Mouse (Mus musculus) adrenal gland, postnatal 25 days (tissue): Measurements from ENCODE around the gene Focad. TPM values are rescaled to one million over a fixed set of nuclear protein-coding genes. Genes with fewer than 3 reads are reported as not detected.

Experiments
- DNase-seq: peaks from one replicate; pipeline ENCODE4 v3.0.0; 2021; ENCODE audit warnings: mixed read lengths
- long read RNA-seq: library from polyadenylated mRNA; stranded (forward); transcript quantifications from one replicate; pipeline ENCODE4 v2.0.0, GENCODE M21; 2021
- total RNA-seq: library from RNA; stranded (reverse); gene quantifications from 2 replicates; pipeline ENCODE4 v1.2.3, GENCODE M21; 2021

Focad gene
- 22.2 and 27.1 TPM in 2 replicates for total RNA-seq
- long read RNA-seq, full-length matches to known transcripts = 2 of 12 reads
- long read RNA-seq, partial matches to known transcripts = 7 of 12 reads
- long read RNA-seq, other reads (novel, unspliced or antisense) = 3 of 12 reads

- peak; percentile 98 for DNase-seq
Observed at GRCm38 (mm10) chr4:88094062-88094767, at the start of gene Focad. TSS of gene Focad (plus strand) at chr4:88094629.

- no peak for DNase-seq
Observed at GRCm38 (mm10) chr4:88045151-88045550, 49.3 kb upstream of the Focad start.

GRCm38 (mm10) chr4:88046280-88046679, 48.1 kb upstream of the Focad start:
- no peak for DNase-seq

- DNase-seq = no peak
Observed at GRCm38 (mm10) chr4:88075388-88075787, 19.0 kb upstream of the Focad start.

- no peak for DNase-seq
Observed at GRCm38 (mm10) chr4:88078983-88079382, 15.4 kb upstream of the Focad start.

GRCm38 (mm10) chr4:88081417-88081816, 13.0 kb upstream of the Focad start:
- DNase-seq = no peak

- no peak for DNase-seq
Observed at GRCm38 (mm10) chr4:88081885-88082284, 12.5 kb upstream of the Focad start.

GRCm38 (mm10) chr4:88082381-88082780, 12.0 kb upstream of the Focad start:
- DNase-seq = no peak

- DNase-seq = no peak
Observed at GRCm38 (mm10) chr4:88083781-88084180, 10.6 kb upstream of the Focad start.

GRCm38 (mm10) chr4:88090316-88090715, 4.1 kb upstream of the Focad start:
- DNase-seq = no peak

- no peak for DNase-seq
Observed at GRCm38 (mm10) chr4:88094768-88095420, 465 bp downstream of the Focad start.

GRCm38 (mm10) chr4:88095693-88096092, 1.3 kb downstream of the Focad start:
- DNase-seq = no peak

- DNase-seq = no peak
Observed at GRCm38 (mm10) chr4:88108585-88108984, 14.2 kb downstream of the Focad start.

GRCm38 (mm10) chr4:88117331-88117730, 22.9 kb downstream of the Focad start:
- DNase-seq = no peak

GRCm38 (mm10) chr4:88117942-88118341, 23.5 kb downstream of the Focad start:
- DNase-seq = no peak

GRCm38 (mm10) chr4:88118750-88119395, 24.4 kb downstream of the Focad start:
- no peak for DNase-seq

- DNase-seq = no peak
Observed at GRCm38 (mm10) chr4:88120091-88120490, 25.7 kb downstream of the Focad start.

- DNase-seq = no peak
Observed at GRCm38 (mm10) chr4:88122472-88122871, 28.0 kb downstream of the Focad start.

GRCm38 (mm10) chr4:88135936-88136335, 41.5 kb downstream of the Focad start:
- no peak for DNase-seq

- DNase-seq = no peak
Observed at GRCm38 (mm10) chr4:88136528-88136927, 42.1 kb downstream of the Focad start.

GRCm38 (mm10) chr4:88138366-88138917, 44.0 kb downstream of the Focad start:
- no peak for DNase-seq

- no peak for DNase-seq
Observed at GRCm38 (mm10) chr4:88149462-88149861, 55.0 kb downstream of the Focad start.
